Mouse (Mus musculus): ENCODE measurements around the gene Pcnx3. TPM values are rescaled to one million over a fixed set of nuclear protein-coding genes. Genes with fewer than 3 reads are reported as not detected.
"Not testable (repeated sequence)": the region's sequence is repeated elsewhere in the genome, so short reads cannot be mapped to it uniquely, and the experiment has no call there.

The Pcnx3 gene
- polyA plus RNA-seq, 1 experiment from 2014 or later, result 27.6 TPM

GRCm38 (mm10) chr19:5689088-5689428, 350 bp upstream of the Pcnx3 start:
- H3K9ac ChIP-seq (ENCODE audit: low read length), result peak overlapping the region; percentile 72
- peak overlapping the region; percentile 99 for H3K4me2 ChIP-seq (ENCODE audit: low read length)
- H3K9me3 ChIP-seq (ENCODE audit: control insufficient read depth, low read length), result no peaks in the 10 kb centered on the region
- peaks cover 47% of the 10 kb centered on the region for H3K36me3 ChIP-seq (ENCODE audit: control insufficient read depth, insufficient read depth, low read length)
- no peak for DNase-seq (ENCODE audit: low spot score)
- peaks cover 35% of the 10 kb centered on the region for H3K4me1 ChIP-seq (replicated peaks; ENCODE audit: control insufficient read depth, insufficient read depth, low read length)
- ATAC-seq (replicated peaks; ENCODE audit: low FRiP score, low TSS enrichment, low read depth), result no peak
- under 1% methylated on average over 7 of the region's 7 CpGs for WGBS
- no peaks in the 10 kb centered on the region for H3K27me3 ChIP-seq (replicated peaks; ENCODE audit: control insufficient read depth, insufficient read depth, low read length)
- H3K27ac ChIP-seq (ENCODE audit: low read depth), result peak overlapping the region; percentile 81
- peak overlapping the region; percentile 78 for H3K4me3 ChIP-seq (ENCODE audit: low read depth, low read length)

GRCm38 (mm10) chr19:5687738-5688137, 970 bp downstream of the Pcnx3 start:
- Histone ChIP-seq H3K9me3 (ENCODE audit: control insufficient read depth, low read length) (no peaks in the 10 kb centered on the region), H3K4me2 (ENCODE audit: low read length) (peak overlapping the region; percentile 99), H3K4me3 (ENCODE audit: low read depth, low read length) (peak overlapping the region; percentile 78), H3K4me1 (replicated peaks; ENCODE audit: control insufficient read depth, insufficient read depth, low read length) (peaks cover 34% of the 10 kb centered on the region), H3K9ac (ENCODE audit: low read length) (peak overlapping the region; percentile 72), H3K27ac (ENCODE audit: low read depth) (peak overlapping the region; percentile 81), H3K36me3 (ENCODE audit: control insufficient read depth, insufficient read depth, low read length) (peaks cover 49% of the 10 kb centered on the region), H3K27me3 (replicated peaks; ENCODE audit: control insufficient read depth, insufficient read depth, low read length) (no peaks in the 10 kb centered on the region)
- WGBS, result 19% methylated on average over 9 of the region's 9 CpGs
- DNase-seq (ENCODE audit: low spot score) (no peak), ATAC-seq (replicated peaks; ENCODE audit: low FRiP score, low TSS enrichment, low read depth) (no peak)

- H3K9me3 ChIP-seq (ENCODE audit: control insufficient read depth, low read length); ATAC-seq (replicated peaks; ENCODE audit: low FRiP score, low TSS enrichment, low read depth); DNase-seq (ENCODE audit: low spot score); H3K9ac ChIP-seq (ENCODE audit: low read length); H3K27me3 ChIP-seq (replicated peaks; ENCODE audit: control insufficient read depth, insufficient read depth, low read length); H3K27ac ChIP-seq (ENCODE audit: low read depth): not testable (repeated sequence)
- Histone ChIP-seq H3K4me3 (ENCODE audit: low read depth, low read length) (0 out of 2 replicates have a peak overlapping the region, but pooled peaks have one; percentile 78), H3K36me3 (ENCODE audit: control insufficient read depth, insufficient read depth, low read length) (peaks cover 57% of the 10 kb centered on the region), H3K4me1 (replicated peaks; ENCODE audit: control insufficient read depth, insufficient read depth, low read length) (peaks cover 27% of the 10 kb centered on the region), H3K4me2 (ENCODE audit: low read length) (peak overlapping the region; percentile 99; the same call in 1 of the 2 replicates)
- 85% methylated on average over 11 of the region's 12 CpGs for WGBS
These were observed 1.8 kb downstream of the Pcnx3 start for GRCm38 (mm10) chr19:5686954-5687353.

GRCm38 (mm10) chr19:5686437-5686836, 2.3 kb downstream of the Pcnx3 start:
- Histone ChIP-seq H3K9me3 (ENCODE audit: control insufficient read depth, low read length) (no peaks in the 10 kb centered on the region), H3K27ac (ENCODE audit: low read depth) (no peak overlapping the region), H3K36me3 (ENCODE audit: control insufficient read depth, insufficient read depth, low read length) (peaks cover 59% of the 10 kb centered on the region), H3K9ac (ENCODE audit: low read length) (no peak overlapping the region), H3K4me3 (ENCODE audit: low read depth, low read length) (no peak overlapping the region), H3K4me2 (ENCODE audit: low read length) (no peak overlapping the region), H3K4me1 (replicated peaks; ENCODE audit: control insufficient read depth, insufficient read depth, low read length) (peaks cover 21% of the 10 kb centered on the region), H3K27me3 (replicated peaks; ENCODE audit: control insufficient read depth, insufficient read depth, low read length) (no peaks in the 10 kb centered on the region)
- ATAC-seq (replicated peaks; ENCODE audit: low FRiP score, low TSS enrichment, low read depth) (no peak), DNase-seq (ENCODE audit: low spot score) (no peak)
- WGBS, result 87% methylated on average over 13 of the region's 13 CpGs

- H3K9me3 ChIP-seq (ENCODE audit: control insufficient read depth, low read length), result no peaks in the 10 kb centered on the region
- H3K4me1 ChIP-seq (replicated peaks; ENCODE audit: control insufficient read depth, insufficient read depth, low read length), result peaks cover 16% of the 10 kb centered on the region
- H3K4me2 ChIP-seq (ENCODE audit: low read length), result no peak overlapping the region
- H3K9ac ChIP-seq (ENCODE audit: low read length), result no peak overlapping the region
- peaks cover 59% of the 10 kb centered on the region for H3K36me3 ChIP-seq (ENCODE audit: control insufficient read depth, insufficient read depth, low read length)
- H3K27ac ChIP-seq (ENCODE audit: low read depth), result no peak overlapping the region
- H3K27me3 ChIP-seq (replicated peaks; ENCODE audit: control insufficient read depth, insufficient read depth, low read length), result no peaks in the 10 kb centered on the region
- WGBS, result 93% methylated on average over 11 of the region's 11 CpGs
- DNase-seq (ENCODE audit: low spot score) (no peak), ATAC-seq (replicated peaks; ENCODE audit: low FRiP score, low TSS enrichment, low read depth) (no peak)
- H3K4me3 ChIP-seq (ENCODE audit: low read depth, low read length), result no peak overlapping the region
These were observed 2.8 kb downstream of the Pcnx3 start for GRCm38 (mm10) chr19:5685861-5686260.

GRCm38 (mm10) chr19:5685431-5685830, 3.3 kb downstream of the Pcnx3 start:
- ATAC-seq (replicated peaks; ENCODE audit: low FRiP score, low TSS enrichment, low read depth) (no peak), DNase-seq (ENCODE audit: low spot score) (no peak)
- H3K4me3 ChIP-seq (ENCODE audit: low read depth, low read length), result no peak overlapping the region
- no peaks in the 10 kb centered on the region for H3K9me3 ChIP-seq (ENCODE audit: control insufficient read depth, low read length)
- H3K27me3 ChIP-seq (replicated peaks; ENCODE audit: control insufficient read depth, insufficient read depth, low read length), result no peaks in the 10 kb centered on the region
- H3K4me2 ChIP-seq (ENCODE audit: low read length), result no peak overlapping the region
- peaks cover 61% of the 10 kb centered on the region for H3K36me3 ChIP-seq (ENCODE audit: control insufficient read depth, insufficient read depth, low read length)
- H3K4me1 ChIP-seq (replicated peaks; ENCODE audit: control insufficient read depth, insufficient read depth, low read length), result peaks cover 11% of the 10 kb centered on the region
- no peak overlapping the region for H3K27ac ChIP-seq (ENCODE audit: low read depth)
- H3K9ac ChIP-seq (ENCODE audit: low read length), result no peak overlapping the region
- WGBS, result 94% methylated on average over 19 of the region's 19 CpGs

- H3K36me3 ChIP-seq (ENCODE audit: control insufficient read depth, insufficient read depth, low read length), result peaks cover 66% of the 10 kb centered on the region
- H3K9ac ChIP-seq (ENCODE audit: low read length), result no peak overlapping the region
- H3K27ac ChIP-seq (ENCODE audit: low read depth), result no peak overlapping the region
- no peaks in the 10 kb centered on the region for H3K9me3 ChIP-seq (ENCODE audit: control insufficient read depth, low read length)
- no peaks in the 10 kb centered on the region for H3K27me3 ChIP-seq (replicated peaks; ENCODE audit: control insufficient read depth, insufficient read depth, low read length)
- no peak overlapping the region for H3K4me2 ChIP-seq (ENCODE audit: low read length)
- no peak overlapping the region for H3K4me3 ChIP-seq (ENCODE audit: low read depth, low read length)
- H3K4me1 ChIP-seq (replicated peaks; ENCODE audit: control insufficient read depth, insufficient read depth, low read length), result peaks cover 8% of the 10 kb centered on the region
- ATAC-seq (replicated peaks; ENCODE audit: low FRiP score, low TSS enrichment, low read depth), result no peak
- DNase-seq (ENCODE audit: low spot score), result no peak
- 96% methylated on average over 13 of the region's 13 CpGs for WGBS
These were observed 3.7 kb downstream of the Pcnx3 start for GRCm38 (mm10) chr19:5684985-5685384.

GRCm38 (mm10) chr19:5684236-5684635, 4.5 kb downstream of the Pcnx3 start:
- ATAC-seq (replicated peaks; ENCODE audit: low FRiP score, low TSS enrichment, low read depth), result no peak
- no peak overlapping the region for H3K9ac ChIP-seq (ENCODE audit: low read length)
- no peak overlapping the region for H3K4me3 ChIP-seq (ENCODE audit: low read depth, low read length)
- H3K9me3 ChIP-seq (ENCODE audit: control insufficient read depth, low read length), result no peaks in the 10 kb centered on the region
- no peak overlapping the region for H3K4me2 ChIP-seq (ENCODE audit: low read length)
- 96% methylated on average over 12 of the region's 12 CpGs for WGBS
- no peak for DNase-seq (ENCODE audit: low spot score)
- no peaks in the 10 kb centered on the region for H3K27me3 ChIP-seq (replicated peaks; ENCODE audit: control insufficient read depth, insufficient read depth, low read length)
- H3K4me1 ChIP-seq (replicated peaks; ENCODE audit: control insufficient read depth, insufficient read depth, low read length), result peaks cover 8% of the 10 kb centered on the region
- H3K36me3 ChIP-seq (ENCODE audit: control insufficient read depth, insufficient read depth, low read length), result peaks cover 73% of the 10 kb centered on the region
- H3K27ac ChIP-seq (ENCODE audit: low read depth), result no peak overlapping the region

- no peaks in the 10 kb centered on the region for H3K4me1 ChIP-seq (replicated peaks; ENCODE audit: control insufficient read depth, insufficient read depth, low read length)
- H3K4me3 ChIP-seq (ENCODE audit: low read depth, low read length), result no peak overlapping the region
- H3K9me3 ChIP-seq (ENCODE audit: control insufficient read depth, low read length), result no peaks in the 10 kb centered on the region
- 77% methylated on average over 4 of the region's 4 CpGs for WGBS
- peaks cover 94% of the 10 kb centered on the region for H3K36me3 ChIP-seq (ENCODE audit: control insufficient read depth, insufficient read depth, low read length)
- no peaks in the 10 kb centered on the region for H3K27me3 ChIP-seq (replicated peaks; ENCODE audit: control insufficient read depth, insufficient read depth, low read length)
- H3K9ac ChIP-seq (ENCODE audit: low read length), result no peak overlapping the region
- no peak overlapping the region for H3K4me2 ChIP-seq (ENCODE audit: low read length)
- no peak for ATAC-seq (replicated peaks; ENCODE audit: low FRiP score, low TSS enrichment, low read depth)
- no peak for DNase-seq (ENCODE audit: low spot score)
- H3K27ac ChIP-seq (ENCODE audit: low read depth), result no peak overlapping the region
These were observed 8.3 kb downstream of the Pcnx3 start for GRCm38 (mm10) chr19:5680432-5680831.
